Mouse (Mus musculus): ENCODE data around the gene Atg16l2. TPM values are rescaled to one million over a fixed set of nuclear protein-coding genes. Genes with fewer than 3 reads are reported as not detected.

The Atg16l2 gene
- polyA plus RNA-seq, 1 experiment from 2014 or later: 4.2 TPM

DNA sequence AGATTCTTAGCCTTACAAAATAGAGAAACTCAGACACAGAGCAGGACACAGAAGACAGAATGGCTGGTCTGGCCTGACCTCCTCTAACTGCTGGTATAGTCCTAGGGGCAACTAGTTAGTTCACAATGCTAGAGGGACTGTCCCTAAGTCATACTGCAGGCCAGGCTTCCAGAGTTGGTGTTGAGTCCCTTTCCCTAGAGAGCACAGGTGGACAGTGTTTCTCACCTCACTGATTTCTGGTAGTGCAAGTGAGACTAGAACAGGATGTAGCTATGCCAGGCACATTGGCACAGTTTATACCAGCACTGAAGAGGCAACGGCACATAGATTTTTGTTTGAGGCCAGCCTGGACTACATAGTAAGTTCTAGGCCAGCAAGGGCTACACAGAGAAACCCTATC lies 9.4 kb downstream of the Atg16l2 start:
- WGBS (ENCODE audit: insufficient replicate concordance): 91% methylated on average over 1 of the region's 1 CpGs
- DNase-seq: no peak
- ATAC-seq (ENCODE audit: low read depth): no peak

DNA sequence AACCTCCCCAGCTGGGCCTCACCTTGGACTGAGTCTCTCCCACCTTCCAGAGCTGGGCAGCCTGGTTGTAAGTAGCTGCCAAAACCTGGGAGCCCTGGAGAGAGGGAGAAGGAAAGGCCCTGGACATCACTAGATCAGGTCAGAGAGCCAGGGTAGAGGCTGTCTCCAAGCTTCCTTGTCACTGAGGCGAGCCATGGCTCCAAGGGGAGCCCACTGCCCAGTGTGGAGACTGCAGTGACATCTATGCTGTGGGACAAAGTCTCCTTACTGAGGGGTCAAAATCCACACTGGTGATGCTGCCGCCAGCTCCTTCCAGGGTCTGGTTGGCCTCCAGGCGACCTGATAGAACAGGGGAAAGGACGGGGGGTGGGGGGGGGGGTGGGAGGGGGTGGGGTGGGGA lies 10.0 kb downstream of the Atg16l2 start:
- WGBS (ENCODE audit: insufficient replicate concordance): 80% methylated on average over 3 of the region's 4 CpGs
- H3K4me3 ChIP-seq (replicated peaks): no peak overlapping the region
- no peak for DNase-seq

More for the DNA sequence above, 9.4 kb downstream of the Atg16l2 start:
- Histone ChIP-seq H3K27me3 (peaks cover 13% of the 10 kb centered on the region), H3K4me1 (replicated peaks) (peaks cover 10% of the 10 kb centered on the region), H3K9ac (no peak overlapping the region), H3K27ac (no peak overlapping the region), H3K4me3 (replicated peaks) (no peak overlapping the region), H3K36me3 (peaks cover 6% of the 10 kb centered on the region; the same call in 1 of the 2 replicates), H3K9me3 (replicated peaks) (no peaks in the 10 kb centered on the region), H3K4me2 (no peak overlapping the region)

DNA sequence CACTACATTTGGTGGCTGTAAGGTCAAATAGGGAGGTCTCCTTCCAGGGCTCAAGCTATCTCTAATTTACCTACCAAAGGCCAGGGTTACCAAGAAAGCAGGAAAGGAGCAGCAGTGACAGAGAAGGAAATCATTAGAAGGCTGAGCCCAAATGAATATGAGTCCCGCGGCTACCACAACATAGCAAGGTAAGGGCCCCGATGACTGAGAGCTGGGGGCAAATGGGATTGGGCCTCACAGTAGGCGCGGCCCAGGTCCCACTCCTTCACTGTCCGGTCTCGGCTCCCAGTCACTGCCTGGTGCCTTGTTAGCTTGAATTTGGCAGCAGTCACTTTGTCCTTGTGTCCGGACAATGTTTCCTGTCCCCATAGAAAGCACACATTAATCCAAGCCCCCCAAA lies 10.4 kb downstream of the Atg16l2 start:
- Histone ChIP-seq H3K4me2 (no peak overlapping the region), H3K27ac (no peak overlapping the region), H3K9ac (no peak overlapping the region), H3K27me3 (peaks cover 8% of the 10 kb centered on the region), H3K36me3 (peaks cover 6% of the 10 kb centered on the region; the same call in 1 of the 2 replicates), H3K9me3 (replicated peaks) (no peaks in the 10 kb centered on the region), H3K4me1 (replicated peaks) (peaks cover 4% of the 10 kb centered on the region), H3K4me3 (replicated peaks) (no peak overlapping the region)
- whole genome bisulfite sequencing (ENCODE audit: insufficient replicate concordance): 84% methylated on average over 8 of the region's 8 CpGs
- DNase-seq (no peak), ATAC-seq (ENCODE audit: low read depth) (no peak)

More for the DNA sequence above, 10.0 kb downstream of the Atg16l2 start:
- Histone ChIP-seq H3K27me3 (peaks cover 12% of the 10 kb centered on the region), H3K4me1 (replicated peaks) (peaks cover 9% of the 10 kb centered on the region), H3K36me3 (peaks cover 6% of the 10 kb centered on the region; the same call in 1 of the 2 replicates), H3K4me2 (no peak overlapping the region), H3K9ac (no peak overlapping the region), H3K27ac (no peak overlapping the region), H3K9me3 (replicated peaks) (no peaks in the 10 kb centered on the region)
- ATAC-seq (ENCODE audit: low read depth): no peak

DNA sequence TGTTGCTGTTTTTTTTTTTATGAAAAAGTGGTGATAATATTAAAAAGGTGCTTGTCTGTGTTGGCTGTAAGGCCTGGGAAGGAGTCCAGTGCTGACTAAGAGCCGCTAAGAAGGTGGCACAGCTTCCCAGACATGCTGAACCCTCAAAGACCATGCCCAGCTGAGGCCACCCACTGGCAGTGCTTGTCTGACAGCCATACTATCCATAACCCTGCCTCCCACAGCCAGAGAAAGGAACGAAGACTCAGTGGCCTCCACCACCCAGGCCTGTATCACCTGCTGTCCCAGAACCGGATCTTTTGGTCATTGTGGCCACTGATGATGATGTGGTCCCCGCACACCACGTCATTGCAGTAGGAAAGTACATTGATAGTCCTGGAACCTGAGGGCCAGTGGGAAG lies 10.8 kb downstream of the Atg16l2 start:
- Histone ChIP-seq H3K36me3 (peaks cover 6% of the 10 kb centered on the region; the same call in 1 of the 2 replicates), H3K4me3 (replicated peaks) (no peak overlapping the region), H3K9me3 (replicated peaks) (no peaks in the 10 kb centered on the region), H3K27me3 (peaks cover 5% of the 10 kb centered on the region; the same call in 1 of the 2 replicates), H3K9ac (no peak overlapping the region), H3K27ac (no peak overlapping the region), H3K4me1 (replicated peaks) (peaks cover under 1% of the 10 kb centered on the region; the same call in 1 of the 2 replicates), H3K4me2 (no peak overlapping the region)
- DNase-seq: no peak
- WGBS (ENCODE audit: insufficient replicate concordance): 70% methylated on average over 5 of the region's 5 CpGs
- no peak for ATAC-seq (ENCODE audit: low read depth)

DNA sequence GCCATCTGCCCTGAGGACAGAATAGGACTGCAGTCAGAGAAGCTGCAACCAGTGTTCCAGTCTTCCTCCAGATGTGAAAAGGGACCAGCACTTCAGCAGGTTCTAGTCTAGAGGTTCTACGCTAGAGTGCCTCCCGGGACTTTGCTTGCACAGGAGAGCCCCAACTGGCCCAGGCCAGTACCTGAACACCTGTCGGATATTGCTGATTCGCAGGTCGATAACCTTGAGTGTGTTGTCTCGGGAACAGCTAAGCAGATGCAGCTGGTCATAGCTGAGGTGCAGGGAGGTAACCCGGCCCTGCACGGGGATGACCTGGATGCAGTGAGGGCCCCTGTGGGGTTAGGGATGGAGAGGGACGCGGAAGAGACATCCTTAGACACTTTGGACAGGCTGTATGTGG lies 11.7 kb downstream of the Atg16l2 start:
- no peak overlapping the region for H3K4me2 ChIP-seq
- H3K27ac ChIP-seq: no peak overlapping the region
- no peaks in the 10 kb centered on the region for H3K27me3 ChIP-seq
- ATAC-seq (ENCODE audit: low read depth) (no peak), DNase-seq (no peak)
- no peak overlapping the region for H3K4me3 ChIP-seq (replicated peaks)
- H3K36me3 ChIP-seq: peaks cover 10% of the 10 kb centered on the region; the same call in 1 of the 2 replicates
- WGBS (ENCODE audit: insufficient replicate concordance): 83% methylated on average over 10 of the region's 10 CpGs
- H3K9me3 ChIP-seq (replicated peaks): no peaks in the 10 kb centered on the region
- no peaks in the 10 kb centered on the region for H3K4me1 ChIP-seq (replicated peaks)
- no peak overlapping the region for H3K9ac ChIP-seq

DNA sequence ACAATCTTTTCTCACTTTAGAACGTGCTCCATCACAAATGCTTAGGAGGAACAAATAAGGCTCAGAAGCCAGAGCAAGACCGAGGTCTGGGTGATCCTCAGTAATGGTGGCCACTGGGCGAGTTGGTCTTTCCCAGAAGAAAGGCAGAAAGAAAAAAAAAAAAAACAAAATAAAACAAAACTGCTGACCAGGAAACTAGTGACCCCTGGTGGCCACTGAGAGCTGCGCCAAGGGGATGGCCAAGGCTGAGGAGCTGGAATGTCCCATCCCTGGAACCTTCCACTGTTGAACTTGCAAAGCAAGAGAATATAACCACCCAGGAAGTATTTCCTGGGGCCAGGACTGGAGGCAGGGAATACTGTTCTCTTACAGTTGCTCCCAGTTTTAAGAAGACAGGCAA lies 13.6 kb downstream of the Atg16l2 start:
- H3K27me3 ChIP-seq: no peaks in the 10 kb centered on the region
- no peaks in the 10 kb centered on the region for H3K4me1 ChIP-seq (replicated peaks)
- H3K27ac ChIP-seq: no peak overlapping the region
- no peaks in the 10 kb centered on the region for H3K9me3 ChIP-seq (replicated peaks)
- no peak overlapping the region for H3K4me2 ChIP-seq
- peak; percentile 14 for DNase-seq
- H3K36me3 ChIP-seq: peaks cover 14% of the 10 kb centered on the region; the same call in 1 of the 2 replicates
- no peak overlapping the region for H3K9ac ChIP-seq
- H3K4me3 ChIP-seq (replicated peaks): no peak overlapping the region
- WGBS (ENCODE audit: insufficient replicate concordance): 52% methylated on average over 4 of the region's 4 CpGs
- no peak for ATAC-seq (ENCODE audit: low read depth)

DNA sequence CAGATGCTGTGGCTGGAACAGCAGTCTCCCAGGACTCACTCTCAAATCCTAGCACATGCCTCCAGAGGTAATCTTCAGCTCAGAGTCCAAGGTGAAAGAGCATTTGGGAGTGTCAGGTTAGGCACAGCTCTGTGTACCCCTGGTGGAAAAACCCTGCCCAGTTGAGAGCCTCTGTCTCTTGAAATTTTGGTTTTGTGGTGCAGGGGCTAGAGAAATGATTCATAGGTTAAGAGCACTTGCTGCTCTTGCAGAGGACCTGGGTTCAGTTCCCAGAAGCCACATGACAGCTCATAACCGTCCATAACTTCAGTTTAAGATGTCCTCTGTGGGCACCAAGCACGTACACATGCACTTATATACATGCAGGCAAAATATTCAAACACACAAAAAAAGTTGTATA lies 14.2 kb downstream of the Atg16l2 start:
- 64% methylated on average over 2 of the region's 2 CpGs for WGBS (ENCODE audit: insufficient replicate concordance)

DNA sequence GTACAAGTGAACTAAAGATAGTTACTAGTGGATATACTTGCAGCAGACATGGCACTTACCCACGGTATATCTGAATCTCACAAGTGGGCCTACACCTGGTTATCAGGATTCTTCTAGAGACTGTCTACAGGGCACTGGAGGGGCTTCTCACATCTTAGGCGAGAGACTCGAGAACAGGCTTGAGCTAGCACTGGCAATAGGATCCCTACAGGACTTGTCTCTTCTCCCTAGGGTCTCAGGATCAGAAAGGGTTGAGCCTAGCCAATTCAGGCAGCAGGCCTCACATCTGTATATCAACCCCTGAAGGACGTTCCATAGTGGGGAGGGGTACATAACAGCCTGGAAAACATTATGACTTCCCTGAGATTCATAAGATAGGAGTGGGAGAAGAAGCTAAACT lies 15.2 kb downstream of the Atg16l2 start:
- no peak overlapping the region for H3K27ac ChIP-seq
- 65% methylated on average over 4 of the region's 4 CpGs for WGBS (ENCODE audit: insufficient replicate concordance)
- no peaks in the 10 kb centered on the region for H3K4me1 ChIP-seq (replicated peaks)

More for the DNA sequence above, 14.2 kb downstream of the Atg16l2 start:
- Histone ChIP-seq H3K4me1 (replicated peaks) (no peaks in the 10 kb centered on the region), H3K4me3 (replicated peaks) (no peak overlapping the region), H3K36me3 (peaks cover 17% of the 10 kb centered on the region; the same call in 1 of the 2 replicates), H3K27ac (no peak overlapping the region), H3K27me3 (no peaks in the 10 kb centered on the region), H3K4me2 (no peak overlapping the region), H3K9ac (no peak overlapping the region), H3K9me3 (replicated peaks) (no peaks in the 10 kb centered on the region)
- DNase-seq (no peak), ATAC-seq (ENCODE audit: low read depth) (no peak)

DNA sequence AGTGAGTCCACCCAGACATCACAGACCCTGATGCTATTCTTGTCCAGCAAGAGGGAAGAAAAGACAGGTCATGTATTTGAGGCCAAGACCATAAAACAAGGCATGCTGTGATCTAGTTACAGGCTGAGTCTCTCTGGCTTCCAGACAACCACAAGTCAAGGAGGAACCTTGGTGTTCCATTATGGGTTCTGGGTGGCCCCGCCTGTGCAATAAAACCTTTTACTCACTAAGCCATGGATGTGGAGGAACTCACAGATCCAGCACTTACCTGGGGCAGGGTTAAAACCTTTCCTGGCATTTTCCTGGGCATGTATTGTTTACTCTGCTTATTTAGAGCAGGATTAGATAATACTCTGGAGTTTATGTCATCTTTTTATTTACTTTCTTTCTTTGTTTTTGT lies 17.5 kb downstream of the Atg16l2 start:
- ATAC-seq (ENCODE audit: low read depth): no peak
- Histone ChIP-seq H3K36me3 (peaks cover 11% of the 10 kb centered on the region; the same call in 1 of the 2 replicates), H3K27me3 (no peaks in the 10 kb centered on the region), H3K4me3 (replicated peaks) (no peak overlapping the region), H3K4me1 (replicated peaks) (no peaks in the 10 kb centered on the region), H3K9ac (no peak overlapping the region), H3K9me3 (replicated peaks) (no peaks in the 10 kb centered on the region), H3K4me2 (no peak overlapping the region), H3K27ac (no peak overlapping the region)
- no peak for DNase-seq
- 76% methylated on average over 1 of the region's 1 CpGs for WGBS (ENCODE audit: insufficient replicate concordance)

More for the DNA sequence above, 15.2 kb downstream of the Atg16l2 start:
- no peak overlapping the region for H3K4me2 ChIP-seq
- no peaks in the 10 kb centered on the region for H3K27me3 ChIP-seq
- H3K36me3 ChIP-seq: peaks cover 17% of the 10 kb centered on the region; the same call in 1 of the 2 replicates
- H3K9me3 ChIP-seq (replicated peaks): no peaks in the 10 kb centered on the region
- ATAC-seq (ENCODE audit: low read depth): no peak
- DNase-seq: no peak
- no peak overlapping the region for H3K9ac ChIP-seq
- no peak overlapping the region for H3K4me3 ChIP-seq (replicated peaks)

DNA sequence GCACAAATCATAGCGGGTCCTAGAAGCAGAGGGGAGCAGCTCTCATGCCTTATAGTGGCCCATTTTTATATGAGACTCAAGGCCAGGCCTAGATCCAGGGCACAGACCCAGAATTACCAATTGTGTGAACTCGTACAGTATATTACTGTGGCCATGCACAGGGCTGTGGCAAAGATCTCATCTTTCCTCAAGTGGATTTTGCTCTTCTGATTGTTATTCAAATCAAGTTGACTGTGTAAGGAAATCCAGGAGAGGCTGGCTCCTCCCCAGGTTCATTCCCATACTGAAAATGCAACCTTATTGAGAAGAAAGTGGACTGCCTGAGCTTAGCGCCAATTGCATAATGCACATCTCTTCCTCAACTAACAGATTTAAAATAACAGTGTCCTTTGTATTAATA lies 19.3 kb downstream of the Atg16l2 start:
- no peak for ATAC-seq (ENCODE audit: low read depth)
- Histone ChIP-seq H3K27ac (no peak overlapping the region), H3K4me1 (replicated peaks) (no peaks in the 10 kb centered on the region), H3K9me3 (replicated peaks) (no peaks in the 10 kb centered on the region), H3K9ac (no peak overlapping the region), H3K36me3 (peaks cover 27% of the 10 kb centered on the region), H3K27me3 (no peaks in the 10 kb centered on the region), H3K4me3 (replicated peaks) (no peak overlapping the region), H3K4me2 (no peak overlapping the region)
- no peak for DNase-seq
- 72% methylated on average over 3 of the region's 3 CpGs for WGBS (ENCODE audit: insufficient replicate concordance)

DNA sequence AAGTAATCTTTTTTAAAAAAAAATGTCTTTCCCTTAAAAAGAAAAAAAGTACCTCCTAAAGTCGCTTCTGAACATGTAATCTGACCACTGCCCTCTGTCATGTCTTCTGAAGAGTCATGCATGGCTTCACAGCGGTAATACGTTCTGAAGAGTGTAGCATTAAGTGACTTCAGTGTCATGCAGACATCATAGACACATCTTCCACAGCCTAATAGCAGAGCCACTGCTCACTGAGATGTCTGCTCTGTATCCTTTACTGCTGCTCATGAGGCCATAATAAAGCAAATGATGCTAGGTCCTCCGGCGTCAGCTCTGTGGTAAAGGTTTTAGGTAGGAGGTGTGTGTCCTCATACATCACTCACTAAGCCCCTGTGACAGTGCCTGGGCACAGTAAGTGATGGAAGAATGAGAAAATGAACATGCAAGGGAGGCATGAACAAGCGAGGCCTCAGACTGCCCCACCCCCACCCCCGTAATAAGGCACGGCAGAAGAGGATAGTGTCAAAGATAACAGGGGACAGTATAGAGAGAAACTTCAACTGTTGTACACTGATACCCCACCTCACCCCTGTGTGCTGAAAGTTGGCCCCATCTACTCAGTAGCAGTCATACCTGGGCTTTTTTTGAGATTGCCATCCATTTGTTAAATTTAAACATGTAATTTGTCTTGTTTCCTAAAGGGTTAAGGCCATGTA lies 29.4 kb downstream of the Atg16l2 start:
- Histone ChIP-seq H3K4me1 (replicated peaks) (peaks cover 35% of the 10 kb centered on the region), H3K27ac (peak overlapping the region; percentile 54), H3K4me3 (replicated peaks) (no peak overlapping the region), H3K36me3 (peaks cover 18% of the 10 kb centered on the region), H3K27me3 (no peaks in the 10 kb centered on the region), H3K4me2 (peak overlapping the region; percentile 33), H3K9ac (peak overlapping the region; percentile 7; the same call in 1 of the 2 replicates), H3K9me3 (replicated peaks) (no peaks in the 10 kb centered on the region)
- ATAC-seq (ENCODE audit: low read depth) (peak; percentile 95), DNase-seq (no peak)
- 54% methylated on average over 8 of the region's 8 CpGs for WGBS (ENCODE audit: insufficient replicate concordance)

DNA sequence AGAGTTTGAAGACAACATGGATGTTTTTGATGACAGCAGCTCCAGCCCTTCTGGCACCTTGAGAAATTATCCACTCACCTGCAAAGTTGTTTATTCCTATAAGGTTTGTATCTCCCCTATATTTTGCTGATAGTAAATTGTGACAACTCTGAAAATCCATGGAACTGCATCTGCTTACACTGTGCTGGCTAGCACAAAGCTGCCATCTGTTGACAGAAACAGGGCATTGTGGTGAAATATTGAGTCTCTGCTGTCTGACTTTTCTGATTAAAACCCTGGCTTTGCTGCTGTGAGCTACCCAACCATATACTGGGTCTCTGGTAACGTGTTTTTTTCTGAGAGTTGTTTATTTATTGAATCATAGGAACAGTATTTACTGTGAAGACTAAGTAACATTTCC lies 30.4 kb downstream of the Atg16l2 start:
- Histone ChIP-seq H3K36me3 (peaks cover 10% of the 10 kb centered on the region), H3K27ac (peak overlapping the region; percentile 54; the same call in 1 of the 2 replicates), H3K9ac (no peak overlapping the region), H3K4me1 (replicated peaks) (peaks cover 45% of the 10 kb centered on the region), H3K4me2 (no peak overlapping the region), H3K4me3 (replicated peaks) (no peak overlapping the region), H3K27me3 (no peaks in the 10 kb centered on the region), H3K9me3 (replicated peaks) (no peaks in the 10 kb centered on the region)
- WGBS (ENCODE audit: insufficient replicate concordance): 47% methylated on average over 1 of the region's 1 CpGs
- no peak for DNase-seq
- ATAC-seq (ENCODE audit: low read depth): no peak

Measured in liver, embryonic 13.5 days (tissue).